Mouse (Mus musculus): ENCODE measurements around the gene Cdk17. TPM values are rescaled to one million over a fixed set of nuclear protein-coding genes. Genes with fewer than 3 reads are reported as not detected.

Gene Cdk17
- total and polyA plus RNA-seq, 2 experiments: 11.3 to 17.1 TPM

DNA sequence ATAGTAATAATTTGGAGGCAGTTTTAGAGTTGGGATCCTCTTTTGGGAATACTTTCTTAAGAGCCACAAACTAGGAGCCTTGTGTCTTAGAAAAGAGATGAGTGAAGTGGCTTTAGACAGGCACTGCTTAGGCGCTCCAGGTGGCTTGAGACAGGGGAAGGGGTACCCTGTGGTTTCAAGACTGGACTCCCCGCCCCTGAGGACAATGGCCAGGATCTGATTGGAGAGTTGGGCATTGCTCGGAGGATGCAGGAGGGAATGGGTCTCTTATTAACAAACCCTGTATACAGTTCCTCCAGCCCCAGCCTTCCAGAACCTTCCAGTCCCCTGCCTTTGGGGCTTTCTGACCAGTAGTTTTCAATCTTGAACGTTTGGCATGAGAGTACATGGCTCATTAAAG, 150.9 kb downstream of the Cdk17 start:
- DNase-seq (ENCODE audit: extremely low read depth, low read depth, low spot score): no peak
- 19% methylated on average over 4 of the region's 4 CpGs for WGBS
- H3K9ac ChIP-seq (ENCODE audit: low read depth, low read length): no peak overlapping the region
- no peaks in the 10 kb centered on the region for H3K36me3 ChIP-seq (ENCODE audit: control insufficient read depth, insufficient read depth, low read length)
- no peak for TF ChIP-seq CTCF (IDR thresholded peaks at IDR 0.05; ENCODE audit: low read depth, low read length)
- no peak for TF ChIP-seq POLR2A (IDR thresholded peaks at IDR 0.05; ENCODE audit: extremely low read depth, insufficient read depth, low read length)
- H3K4me1 ChIP-seq (ENCODE audit: control insufficient read depth, insufficient read depth, low read length): no peaks in the 10 kb centered on the region
- peaks cover 8% of the 10 kb centered on the region for H3K27me3 ChIP-seq (ENCODE audit: control insufficient read depth, insufficient read depth, low read length)
- H3K4me3 ChIP-seq (ENCODE audit: insufficient read depth, low read depth, low read length): no peak overlapping the region
- peak overlapping the region; percentile 84; the same call in 1 of the 2 replicates for H3K27ac ChIP-seq (replicated peaks; ENCODE audit: insufficient read depth, low read depth, low read length)
- H3K79me2 ChIP-seq (ENCODE audit: control insufficient read depth, insufficient read depth, low read length): no peaks in the 10 kb centered on the region

Other genes starting within 250 kb of the Cdk17 start
- 0.27 and 0.65 TPM in 2 replicates for gene Cfap54, start 79.3 kb upstream of the Cdk17 start, total RNA-seq (2014; rRNA removed)
- gene Cfap54, start 79.3 kb upstream of the Cdk17 start, polyA plus RNA-seq (2012; rRNA removed): 0.07 and 0.27 TPM in 2 replicates
- gene Elk3, start 150.3 kb downstream of the Cdk17 start, total RNA-seq (2014; rRNA removed): 3.4 and 4.8 TPM in 2 replicates
- gene Elk3, start 150.3 kb downstream of the Cdk17 start, polyA plus RNA-seq (2012; rRNA removed): 6.3 and 8.0 TPM in 2 replicates

All from liver, adult 2 months (tissue).